Mouse (Mus musculus) retina, adult 2 months (tissue): ENCODE results near the gene Kif23.

Experiments used
- DNase-seq: peaks from one replicate; pipeline ENCODE4 v3.0.0-alpha.2; 2012; ENCODE audit warnings: low read depth, low spot score

The Kif23 gene

GRCm38 (mm10) chr9:61947402-61948346 is 1.1 kb upstream of the Kif23 start:
- DNase-seq = peak; percentile 66

- no peak for DNase-seq
Measured at GRCm38 (mm10) chr9:61945973-61946611, 482 bp downstream of the Kif23 start.

- DNase-seq = no peak
Measured at GRCm38 (mm10) chr9:61941054-61941453, 5.5 kb downstream of the Kif23 start.

- DNase-seq = no peak
Measured at GRCm38 (mm10) chr9:61933333-61933732, 13.2 kb downstream of the Kif23 start.

- no peak for DNase-seq
Measured at GRCm38 (mm10) chr9:61932009-61932408, 14.6 kb downstream of the Kif23 start.

GRCm38 (mm10) chr9:61925086-61925660 is 21.4 kb downstream of the Kif23 start:
- no peak for DNase-seq

GRCm38 (mm10) chr9:61920331-61920730 is 26.2 kb downstream of the Kif23 start:
- no peak for DNase-seq

GRCm38 (mm10) chr9:61919464-61919863 is 27.1 kb downstream of the Kif23 start:
- no peak for DNase-seq

GRCm38 (mm10) chr9:61917436-61917835 is 29.1 kb downstream of the Kif23 start:
- no peak for DNase-seq

- no peak for DNase-seq
Measured at GRCm38 (mm10) chr9:61916986-61917385, 29.6 kb downstream of the Kif23 start.

GRCm38 (mm10) chr9:61915393-61916005 is 31.1 kb downstream of the Kif23 start:
- DNase-seq = no peak

GRCm38 (mm10) chr9:61914917-61915300 is 31.7 kb downstream of the Kif23 start:
- DNase-seq = no peak

- peak; percentile 96 for DNase-seq
Measured at GRCm38 (mm10) chr9:61914203-61914916, 32.2 kb downstream of the Kif23 start, which contains the start of gene Rplp1. Gene Rplp1 (minus strand): TSS chr9:61914542.

- DNase-seq = no peak
Measured at GRCm38 (mm10) chr9:61911300-61912128, 35.1 kb downstream of the Kif23 start.

- no peak for DNase-seq
Measured at GRCm38 (mm10) chr9:61910526-61911256, 35.9 kb downstream of the Kif23 start.

- DNase-seq = no peak
Measured at GRCm38 (mm10) chr9:61909633-61910032, 36.9 kb downstream of the Kif23 start.

- DNase-seq = no peak
Measured at GRCm38 (mm10) chr9:61908832-61909407, 37.7 kb downstream of the Kif23 start.

- DNase-seq = no peak
Measured at GRCm38 (mm10) chr9:61908341-61908740, 38.2 kb downstream of the Kif23 start.

- DNase-seq = no peak
Measured at GRCm38 (mm10) chr9:61907621-61908295, 38.8 kb downstream of the Kif23 start.
